Mouse (Mus musculus) cerebellum, adult 9-10 months (tissue): ENCODE measurements around the gene Kcnk16.
"Not testable (repeated sequence)": the region's sequence is repeated elsewhere in the genome, so short reads cannot be mapped to it uniquely, and the experiment has no call there.

Source experiments
- DNase-seq: peaks from one replicate; pipeline ENCODE4 v3.0.0; 2022

The Kcnk16 gene

GRCm38 (mm10) chr14:20269082-20269809, at the start of gene Kcnk16:
Gene Kcnk16, minus strand, starts transcription at chr14:20269199.
- DNase-seq: no peak

- no peak for DNase-seq
These were observed 46.1 kb upstream of the Kcnk16 start for GRCm38 (mm10) chr14:20315137-20315536.

DNA sequence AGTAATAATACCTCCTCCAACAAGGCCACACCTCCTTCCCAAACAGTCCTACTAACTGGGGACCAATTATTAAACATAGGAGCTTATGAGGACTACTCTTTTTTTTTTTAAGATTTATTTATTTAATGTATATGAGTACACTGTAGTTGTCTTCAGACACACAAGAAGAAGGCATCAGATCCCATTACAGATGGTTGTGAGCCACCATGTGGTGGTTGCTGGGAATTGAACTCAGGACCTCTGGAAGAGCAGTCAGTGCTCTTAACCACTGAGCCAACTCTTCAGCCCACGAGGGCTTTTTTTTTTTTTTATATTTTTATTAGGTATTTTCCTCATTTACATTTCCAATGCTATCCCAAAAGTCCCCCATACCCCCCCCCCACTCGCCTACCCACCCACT, 36.1 kb upstream of the Kcnk16 start:
- not testable (repeated sequence) for DNase-seq

GRCm38 (mm10) chr14:20298131-20298530, 29.1 kb upstream of the Kcnk16 start:
- DNase-seq: no peak

DNA sequence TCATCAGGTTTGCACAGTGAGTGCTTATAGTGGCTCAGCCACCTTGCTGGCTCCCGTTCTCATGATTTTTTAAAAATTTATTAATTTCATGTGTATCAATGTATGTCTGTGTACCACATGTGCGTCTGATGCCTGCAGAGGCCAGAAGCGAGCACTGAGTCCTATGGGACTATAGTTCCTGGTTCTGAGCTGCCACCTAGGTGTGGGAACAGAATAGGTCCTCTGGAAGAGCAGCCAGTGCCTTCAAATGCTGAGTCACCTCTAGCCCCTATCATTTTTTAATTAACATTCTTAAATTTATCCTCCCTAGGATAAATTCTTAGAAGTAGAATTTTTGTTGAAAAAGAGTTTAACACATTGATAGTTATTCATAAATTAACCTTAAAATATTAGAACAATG, 28.6 kb upstream of the Kcnk16 start:
- DNase-seq: no peak

- no peak for DNase-seq
These were observed 25.9 kb upstream of the Kcnk16 start for GRCm38 (mm10) chr14:20294947-20295346.

DNA sequence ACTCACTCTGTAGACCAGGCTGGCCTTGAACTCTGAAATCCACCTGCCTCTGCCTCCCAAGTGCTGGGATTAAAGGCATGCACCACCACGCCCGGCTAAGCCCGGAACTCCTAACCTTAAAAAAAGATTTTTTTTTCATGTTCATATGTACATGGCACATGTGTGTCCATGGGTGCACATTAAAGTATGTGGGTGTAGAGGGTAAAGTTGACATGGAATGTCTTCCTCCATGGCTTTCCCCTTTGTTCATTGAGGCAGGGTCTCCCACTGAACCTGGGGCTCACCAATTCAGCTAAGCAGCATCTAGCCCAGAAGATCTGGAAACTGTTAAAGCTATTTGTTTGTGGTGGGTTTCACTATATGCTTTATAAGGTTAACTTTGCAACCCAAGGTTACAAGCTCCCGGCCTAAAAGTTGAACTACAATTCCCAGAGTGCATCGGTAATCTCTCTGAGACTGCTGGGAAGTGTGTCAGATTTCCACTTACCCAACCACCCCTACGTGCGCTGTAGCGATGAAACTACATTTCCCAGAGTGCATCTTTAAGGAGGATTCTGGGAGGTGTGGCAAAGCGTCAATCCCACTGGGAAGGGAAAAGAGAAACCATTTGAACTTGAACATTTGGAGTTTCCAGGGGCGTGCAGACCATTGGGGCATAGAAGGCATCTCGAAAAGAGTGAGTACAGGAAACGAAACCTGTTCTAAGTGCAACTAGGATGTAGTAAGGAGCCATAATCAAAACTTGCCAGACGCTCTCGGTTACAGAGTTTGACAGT, 25.3 kb upstream of the Kcnk16 start, which contains the start of gene Nudt13:
TSS of gene Nudt13 (plus strand) at position 581 of the 776 bp plus-strand sequence.
- DNase-seq: peak; percentile 94

DNA sequence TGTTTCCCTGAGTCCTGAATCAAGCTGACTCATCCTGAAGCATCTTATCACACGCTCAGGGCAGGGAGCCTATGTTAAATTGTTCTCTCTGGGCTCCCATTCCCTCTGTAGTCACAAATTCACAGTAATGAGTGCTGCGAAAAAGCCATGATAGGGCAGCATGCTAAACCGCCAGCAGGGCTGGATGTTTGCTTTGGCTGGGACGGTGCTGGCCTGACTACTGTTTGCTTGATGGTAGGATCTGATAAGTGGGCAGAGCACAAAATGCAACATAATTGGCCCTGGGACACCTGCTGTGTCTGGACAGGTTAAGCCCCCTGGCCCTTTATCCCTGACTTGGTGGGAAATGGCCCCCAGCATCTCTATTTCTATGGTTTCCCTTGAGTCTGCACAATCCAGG, 22.4 kb upstream of the Kcnk16 start:
- no peak for DNase-seq

- no peak for DNase-seq
These were observed 578 bp downstream of the Kcnk16 start for GRCm38 (mm10) chr14:20268421-20268820.

GRCm38 (mm10) chr14:20262346-20262745, 6.7 kb downstream of the Kcnk16 start:
- no peak for DNase-seq

- peak; percentile 71 for DNase-seq
These were observed 10.6 kb downstream of the Kcnk16 start for GRCm38 (mm10) chr14:20258185-20259113.

- DNase-seq: no peak
These were observed 18.5 kb downstream of the Kcnk16 start for GRCm38 (mm10) chr14:20250237-20251171.

DNA sequence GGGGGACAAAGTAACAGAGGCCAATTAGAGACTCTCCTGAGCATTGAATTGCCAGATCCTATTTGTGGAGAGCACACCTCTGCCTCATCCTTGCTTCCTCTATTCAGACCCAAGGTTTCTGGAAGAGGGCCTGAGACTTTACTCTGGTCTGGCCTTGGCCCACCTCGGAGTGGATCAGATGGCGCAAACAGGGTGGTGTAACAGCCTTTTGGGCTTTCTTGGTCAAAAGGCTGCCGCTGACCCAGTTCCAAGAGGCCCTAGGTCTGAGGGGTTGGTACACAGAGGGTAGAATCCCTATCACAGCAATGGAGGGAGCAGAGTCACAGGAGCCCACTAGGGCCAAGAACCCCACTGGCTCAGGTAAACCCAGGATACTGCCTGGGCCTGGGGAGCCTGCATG, 21.0 kb downstream of the Kcnk16 start:
- no peak for DNase-seq

DNA sequence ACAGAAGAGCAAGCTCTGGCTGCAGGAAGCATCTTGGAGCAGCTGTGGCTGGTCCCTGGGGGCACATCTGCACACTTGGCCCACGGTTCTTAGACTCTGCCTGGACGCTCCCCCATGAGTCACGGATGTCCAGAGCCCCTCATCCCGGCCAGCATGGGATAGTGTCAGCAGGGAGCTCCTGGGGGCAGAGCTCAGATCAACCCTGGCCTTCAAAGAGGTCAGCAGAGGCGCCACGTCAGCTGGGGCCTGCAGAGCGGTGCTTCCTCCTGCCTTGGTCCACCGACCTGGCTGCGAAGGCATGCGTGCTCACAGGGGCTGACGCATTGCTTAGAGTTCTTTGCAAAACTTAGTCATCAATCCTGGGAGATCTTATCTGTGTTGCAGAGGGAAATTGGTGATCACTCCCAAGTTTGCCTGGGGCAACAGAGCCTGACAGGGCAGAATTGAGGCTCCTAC, 22.2 kb downstream of the Kcnk16 start:
- DNase-seq: no peak

DNA sequence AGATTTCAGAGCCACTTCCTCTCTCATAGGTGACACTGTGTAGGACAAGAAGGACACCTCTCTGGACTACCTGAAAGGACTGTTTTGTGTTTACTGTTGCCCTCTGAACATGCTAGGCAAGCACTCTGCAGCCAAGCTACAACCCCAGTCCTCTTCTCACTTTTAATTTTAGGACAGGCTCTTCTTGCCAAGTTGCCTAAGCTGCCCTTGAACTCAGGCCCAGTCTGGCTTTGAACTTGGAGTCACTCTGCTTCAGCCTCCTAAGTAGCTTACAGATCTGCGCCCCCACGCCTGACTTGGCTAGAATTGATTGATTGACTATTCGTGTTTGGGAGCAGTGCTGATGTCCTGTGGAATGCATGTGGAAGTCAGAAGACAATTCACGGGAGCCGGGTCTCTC, 23.1 kb downstream of the Kcnk16 start:
- no peak for DNase-seq

GRCm38 (mm10) chr14:20245318-20245717, 23.7 kb downstream of the Kcnk16 start:
- DNase-seq: no peak

- no peak for DNase-seq
These were observed 25.8 kb downstream of the Kcnk16 start for GRCm38 (mm10) chr14:20243158-20243557.

DNA sequence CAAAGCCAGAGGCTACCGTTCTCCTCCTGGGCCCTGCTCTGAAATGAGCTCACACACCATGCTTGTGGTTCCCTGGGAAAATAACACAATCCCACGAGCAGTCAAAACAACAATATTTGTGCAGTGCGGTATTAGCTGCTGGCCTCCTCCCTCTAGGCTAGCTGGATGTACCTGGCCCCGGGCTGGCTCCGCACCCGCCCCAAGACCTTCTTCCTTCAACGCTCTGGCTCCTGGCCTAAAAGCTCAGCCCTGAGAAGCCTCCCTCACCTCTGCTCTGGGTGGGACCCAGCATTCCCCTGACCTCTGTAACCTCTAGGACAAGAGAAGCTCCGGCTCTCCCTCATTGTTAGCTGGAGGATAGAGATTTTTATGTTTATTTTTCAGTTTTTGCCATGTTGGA, 26.5 kb downstream of the Kcnk16 start:
- DNase-seq: no peak

DNA sequence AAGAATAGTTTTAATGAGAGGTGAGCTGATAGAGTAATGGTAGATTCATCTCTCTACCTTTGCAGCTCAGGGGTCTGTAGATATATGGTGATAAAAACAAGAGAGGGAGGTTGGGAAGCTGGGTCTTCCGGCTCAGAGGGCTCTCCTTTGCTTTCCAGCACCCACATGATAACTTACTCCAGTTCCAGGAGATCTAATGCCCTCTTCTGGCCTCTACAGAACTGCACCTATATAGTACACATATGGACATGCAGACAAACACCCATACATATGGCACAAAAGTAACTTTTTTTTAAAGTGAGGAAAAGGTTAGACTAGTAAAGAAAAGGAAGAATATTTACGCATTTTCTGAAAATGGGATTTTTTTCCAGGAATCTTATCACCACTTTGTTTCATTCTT, 34.6 kb downstream of the Kcnk16 start:
- DNase-seq: no peak

GRCm38 (mm10) chr14:20233016-20233980, 35.7 kb downstream of the Kcnk16 start:
- no peak for DNase-seq

DNA sequence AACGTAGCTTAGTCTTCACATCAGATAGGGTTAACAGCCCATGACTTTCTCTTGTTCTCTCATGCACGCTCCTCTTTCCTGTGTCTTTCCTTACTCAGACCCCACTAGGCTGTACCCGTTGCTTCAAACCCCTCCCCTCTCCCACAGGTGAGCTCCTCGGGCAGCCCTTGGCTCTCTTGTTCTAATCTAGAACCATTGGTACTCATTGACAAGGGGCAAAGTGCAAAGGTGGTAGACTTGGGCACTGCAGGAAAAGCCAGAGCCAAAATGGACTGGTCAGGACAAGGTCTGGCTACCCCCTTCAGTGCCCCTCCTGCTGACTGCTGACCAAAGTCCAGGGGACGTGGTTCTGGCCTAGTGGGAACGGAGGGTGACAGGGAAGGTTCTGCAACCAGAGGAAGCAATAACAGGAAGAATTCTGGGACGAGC, 38.9 kb downstream of the Kcnk16 start:
- no peak for DNase-seq
